Mouse (Mus musculus): ENCODE results near the gene Ubap2l. TPM values are rescaled to one million over a fixed set of nuclear protein-coding genes. Genes with fewer than 3 reads are reported as not detected.

The Ubap2l gene
- 100 to 1,000 TPM; 164 to 179 TPM for polyA plus RNA-seq (2017; shearing (Covaris generic))

DNA sequence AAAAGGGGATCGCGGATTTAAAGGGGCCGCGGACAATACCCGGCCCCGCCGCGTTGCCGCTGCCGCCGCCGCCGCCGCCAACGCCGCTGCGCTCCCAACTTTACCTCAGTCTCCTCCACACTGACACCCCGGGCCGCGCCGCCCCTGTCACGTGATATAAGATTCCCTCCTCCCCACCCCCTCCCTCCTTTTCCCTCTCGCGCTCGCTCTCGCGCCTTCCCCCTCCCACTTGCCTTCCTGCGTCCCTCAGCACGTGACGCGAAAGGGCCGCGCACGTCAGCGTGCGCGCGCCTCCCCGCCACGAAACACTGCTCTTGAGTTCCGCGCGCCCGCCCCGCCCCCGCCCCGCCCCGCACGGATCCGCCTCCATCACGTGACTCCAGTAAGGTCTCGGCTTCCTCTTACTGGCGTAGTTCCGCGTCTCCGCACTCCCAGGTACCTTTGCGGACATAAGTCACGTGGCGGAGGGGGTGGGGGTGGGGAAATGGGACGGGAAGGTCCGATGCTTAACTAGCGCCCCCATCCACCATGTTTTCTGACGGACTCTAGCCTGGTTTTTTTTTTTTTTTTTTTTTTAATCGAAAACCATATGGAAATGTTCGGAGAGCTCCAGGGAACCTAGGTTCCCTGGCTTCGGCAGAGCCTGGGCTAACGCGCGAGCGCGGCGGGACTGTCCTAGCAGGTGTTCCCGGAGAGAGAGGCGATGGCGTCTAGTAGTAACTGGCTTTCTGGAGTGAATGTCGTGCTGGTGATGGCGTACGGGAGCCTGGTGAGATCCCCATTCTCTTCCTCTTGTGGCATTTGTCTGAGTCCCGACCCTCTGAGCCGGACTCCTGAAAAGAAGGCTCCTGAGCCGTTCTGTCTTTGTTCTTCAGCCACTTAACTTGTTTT, at the start of gene Ubap2l:
Gene Ubap2l, minus strand, starts transcription at position 278 of the 891 bp plus-strand sequence.

DNA sequence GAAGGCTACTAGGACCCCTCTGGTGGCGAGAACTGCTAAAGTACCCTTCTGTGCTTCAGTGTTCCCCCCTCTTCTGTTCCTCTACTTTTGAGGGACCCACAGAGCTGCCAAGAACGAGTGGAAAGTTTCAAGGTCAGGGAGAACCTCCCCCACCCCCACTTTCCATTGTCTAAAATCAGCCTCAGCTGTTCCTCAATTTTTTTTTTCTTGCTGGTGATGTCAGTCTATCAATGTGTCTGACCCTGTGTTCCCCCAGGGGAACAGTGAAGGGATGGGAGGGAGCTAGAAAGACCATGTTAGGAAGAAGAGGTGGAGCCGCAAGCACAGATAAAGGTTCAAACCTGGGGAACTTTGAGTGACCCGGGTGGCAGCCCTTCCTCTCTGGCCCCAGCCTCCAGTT, 19.9 kb upstream of the Ubap2l start, which contains the start of gene Tpm3:
Gene Tpm3, plus strand, starts transcription at position 356 of the 400 bp plus-strand sequence.

DNA sequence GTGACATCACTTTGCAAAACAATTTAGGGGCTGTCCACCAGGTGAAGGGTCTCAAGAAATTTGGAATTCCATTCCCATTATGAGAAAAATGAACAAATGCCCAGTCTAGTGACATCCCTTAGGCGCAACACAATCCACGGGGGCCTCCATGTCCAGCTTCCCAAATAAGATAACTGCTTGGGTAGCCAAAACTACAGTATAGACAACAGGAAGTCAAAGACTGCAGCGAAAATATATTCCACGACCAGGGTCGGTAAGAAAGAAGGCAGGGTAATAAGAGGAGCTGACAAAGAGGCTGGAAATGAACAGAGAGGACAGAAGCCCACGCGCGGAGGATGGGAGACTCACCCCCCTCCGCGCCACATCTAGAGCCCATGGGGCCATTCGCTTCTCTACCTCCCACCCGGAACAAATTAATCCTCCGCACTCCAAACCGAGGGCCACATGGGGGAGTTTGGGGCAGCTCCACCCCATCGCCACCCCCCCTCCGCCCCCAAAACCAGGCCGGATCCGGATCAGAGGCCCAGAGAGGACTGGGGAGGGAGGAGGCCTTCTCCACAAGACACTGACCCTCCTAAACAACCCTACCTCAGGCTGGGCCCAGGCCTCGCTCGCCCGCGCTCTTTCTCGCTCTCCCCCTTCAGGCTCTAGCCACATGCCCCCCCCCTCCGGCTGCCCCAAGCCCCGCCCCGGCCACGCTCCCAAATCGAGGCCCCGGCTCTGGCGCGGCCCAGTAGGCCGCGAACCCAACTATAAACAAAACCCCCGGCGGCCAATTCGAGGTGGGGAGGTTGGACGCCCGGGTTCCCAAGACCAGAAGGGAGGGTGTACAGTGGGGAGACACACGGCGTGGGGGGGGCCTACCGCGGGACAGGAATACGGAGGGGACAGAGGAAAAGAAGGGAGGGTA, 732 bp downstream of the Ubap2l start, which contains the start of gene 4933434E20Rik:
Gene 4933434E20Rik, plus strand, starts transcription at position 196 of the 910 bp plus-strand sequence.

DNA sequence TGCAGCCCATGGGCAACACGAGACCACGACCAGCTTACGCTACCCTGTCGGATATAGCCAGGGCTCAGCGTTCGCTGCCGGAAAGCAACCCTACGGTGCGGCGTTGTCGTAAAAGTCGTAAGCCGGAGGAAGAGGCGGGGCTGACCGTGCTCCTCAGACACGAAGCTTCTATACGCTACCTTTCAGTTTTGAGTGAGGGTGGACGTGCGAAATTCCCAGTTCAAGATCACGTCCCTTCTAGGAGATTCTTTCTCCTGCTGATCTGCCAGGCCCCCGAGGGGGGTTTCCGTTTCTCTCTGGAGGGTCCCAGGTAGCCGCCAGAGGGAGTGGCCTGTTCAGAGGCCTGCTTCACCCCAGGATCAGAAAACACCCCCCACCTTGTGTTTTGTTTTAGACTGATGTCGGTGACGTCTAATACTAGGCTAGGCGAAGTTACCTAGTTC, 53.8 kb downstream of the Ubap2l start, which contains the start of gene Hax1:
Gene Hax1, minus strand, starts transcription at position 169 of the 443 bp plus-strand sequence.

DNA sequence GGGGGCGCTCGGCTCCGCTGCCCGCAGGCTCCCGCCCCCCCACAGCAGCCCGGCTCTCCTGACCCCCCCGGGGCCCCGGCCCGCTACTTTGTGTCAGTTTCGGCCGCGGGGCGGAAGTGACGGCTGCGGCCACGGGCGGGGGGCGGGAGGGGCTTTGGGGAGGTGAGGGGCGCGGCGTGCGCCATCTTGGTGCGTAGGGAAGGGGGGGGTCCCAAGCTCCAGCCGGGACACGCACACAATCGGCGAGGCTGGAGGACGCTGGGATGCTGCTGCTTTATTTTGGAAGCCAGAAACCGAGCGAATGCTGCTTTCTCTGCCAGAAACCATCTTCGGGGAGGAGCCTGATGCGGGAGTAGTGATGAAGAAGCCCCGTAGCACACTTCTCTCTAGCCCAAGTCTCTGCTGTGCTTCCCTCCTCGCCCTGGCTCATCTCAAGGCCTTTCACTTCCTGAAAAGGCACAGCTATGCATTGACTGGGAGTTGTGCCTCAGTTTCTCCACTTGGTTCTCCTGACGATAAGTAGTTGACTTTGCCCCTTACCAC, 89.1 kb downstream of the Ubap2l start, which contains the start of gene Atp8b2:
Gene Atp8b2, minus strand, starts transcription at position 288 of the 543 bp plus-strand sequence.

Other genes with a start within 250 kb of the Ubap2l start
- 1 to 10 TPM; 3.5 to 6.2 TPM for gene She, start 221.3 kb downstream of the Ubap2l start, polyA plus RNA-seq (2017; shearing (Covaris generic))
- gene Il6ra, start 139.4 kb downstream of the Ubap2l start, polyA plus RNA-seq (2017; shearing (Covaris generic)): 10 to 100 TPM; 65.1 to 73.1 TPM
- gene Atp8b2, start 89.1 kb downstream of the Ubap2l start, polyA plus RNA-seq (2017; shearing (Covaris generic)): 100 to 1,000 TPM in 1 of 2 experiments, 10 to 100 TPM in 1; 70.8 to 115 TPM
- gene Hax1, start 53.8 kb downstream of the Ubap2l start, polyA plus RNA-seq (2017; shearing (Covaris generic)): 10 to 100 TPM; 77.1 to 81.7 TPM
- 100 to 1,000 TPM; 124 to 127 TPM for gene 4933434E20Rik, start 992 bp downstream of the Ubap2l start, polyA plus RNA-seq (2017; shearing (Covaris generic))
- gene Tpm3, start 20.0 kb upstream of the Ubap2l start, polyA plus RNA-seq (2017; shearing (Covaris generic)): 100 to 1,000 TPM; 969 to 974 TPM
- gene Nup210l, start 51.5 kb upstream of the Ubap2l start, polyA plus RNA-seq (2017; shearing (Covaris generic)): under 1 TPM; 0.23 to 0.26 TPM
- 1,000 to 10,000 TPM; 1,234 to 2,547 TPM for gene Rps27, start 161.0 kb upstream of the Ubap2l start, polyA plus RNA-seq (2017; shearing (Covaris generic))
- gene Rab13, start 161.1 kb upstream of the Ubap2l start, polyA plus RNA-seq (2017; shearing (Covaris generic)): under 1 TPM in 1 of 2 experiments, not detected in 1; 0.28 TPM
- gene Jtb, start 179.0 kb upstream of the Ubap2l start, polyA plus RNA-seq (2017; shearing (Covaris generic)): 100 to 1,000 TPM; 132 to 181 TPM
- not detected for gene Creb3l4, start 190.9 kb upstream of the Ubap2l start, polyA plus RNA-seq (2017; shearing (Covaris generic))
- 1 to 10 TPM; 3.1 to 3.9 TPM for gene Slc39a1, start 195.5 kb upstream of the Ubap2l start, polyA plus RNA-seq (2017; shearing (Covaris generic))
- 10 to 100 TPM; 84.5 to 85.4 TPM for gene Crtc2, start 201.5 kb upstream of the Ubap2l start, polyA plus RNA-seq (2017; shearing (Covaris generic))
- gene Dennd4b, start 212.6 kb upstream of the Ubap2l start, polyA plus RNA-seq (2017; shearing (Covaris generic)): 10 to 100 TPM; 22.4 to 43.4 TPM
- gene Gatad2b, start 240.6 kb upstream of the Ubap2l start, polyA plus RNA-seq (2017; shearing (Covaris generic)): 10 to 100 TPM in 1 of 2 experiments, 1 to 10 TPM in 1; 9.1 to 13.3 TPM